Mouse (Mus musculus): ENCODE measurements around the gene Ankrd60. TPM values are rescaled to one million over a fixed set of nuclear protein-coding genes. Genes with fewer than 3 reads are reported as not detected.

Ankrd60 gene
- polyA plus RNA-seq, 1 experiment: 0.34 TPM

- H3K36me3 ChIP-seq (replicated peaks; ENCODE audit: low read length): no peaks in the 10 kb centered on the region
- no peaks in the 10 kb centered on the region for H3K4me1 ChIP-seq
- no peak overlapping the region for H3K4me3 ChIP-seq (replicated peaks)
- peaks cover 55% of the 10 kb centered on the region for H3K27me3 ChIP-seq (replicated peaks)
- no peak for TF ChIP-seq GATA1 (IDR thresholded peaks at IDR 0.05; ENCODE audit: borderline replicate concordance, low read length)
- TF ChIP-seq FLI1 (IDR thresholded peaks at IDR 0.05; ENCODE audit: low read length): no peak
- H3K9me3 ChIP-seq: no peaks in the 10 kb centered on the region
These were observed 45.3 kb downstream of the Ankrd60 start for GRCm38 (mm10) chr2:173532711-173533462.

- Histone ChIP-seq H3K27me3 (replicated peaks) (peaks cover 42% of the 10 kb centered on the region), H3K4me3 (replicated peaks) (no peak overlapping the region), H3K9me3 (no peaks in the 10 kb centered on the region), H3K36me3 (replicated peaks; ENCODE audit: low read length) (no peaks in the 10 kb centered on the region), H3K4me1 (no peaks in the 10 kb centered on the region)
- TF ChIP-seq FLI1 (IDR thresholded peaks at IDR 0.05; ENCODE audit: low read length) (no peak), GATA1 (IDR thresholded peaks at IDR 0.05; ENCODE audit: borderline replicate concordance, low read length) (no peak)
These were observed 49.7 kb downstream of the Ankrd60 start for GRCm38 (mm10) chr2:173528493-173528892.

GRCm38 (mm10) chr2:173522376-173522775 lies 55.8 kb downstream of the Ankrd60 start, which contains the start of gene 1700021F07Rik:
Gene 1700021F07Rik (plus strand): TSS chr2:173522586.
- TF ChIP-seq GATA1 (IDR thresholded peaks at IDR 0.05; ENCODE audit: borderline replicate concordance, low read length): no peak
- TF ChIP-seq FLI1 (IDR thresholded peaks at IDR 0.05; ENCODE audit: low read length): no peak
- Histone ChIP-seq H3K4me1 (no peaks in the 10 kb centered on the region), H3K9me3 (no peaks in the 10 kb centered on the region; the same call in 1 of the 2 replicates), H3K4me3 (replicated peaks) (no peak within 1 kb of the TSS), H3K27me3 (replicated peaks) (peaks cover 19% of the 10 kb centered on the region), H3K36me3 (replicated peaks; ENCODE audit: low read length) (no peaks in the 10 kb centered on the region)

Other genes with a start within 250 kb of the Ankrd60 start
- not detected in 2 replicates for gene 1700021F07Rik, start 55.8 kb downstream of the Ankrd60 start, polyA plus RNA-seq (2012; ENCODE audit: insufficient read depth, low replicate concordance)
- gene Rab22a, start 81.4 kb upstream of the Ankrd60 start, polyA plus RNA-seq (2012; ENCODE audit: insufficient read depth, low replicate concordance): 19.3 and 26.1 TPM in 2 replicates
- gene 1700010B08Rik, start 141.1 kb upstream of the Ankrd60 start, polyA plus RNA-seq (2012; ENCODE audit: insufficient read depth, low replicate concordance): not detected in 2 replicates
- 10.8 and 36.2 TPM in 2 replicates for gene Vapb, start 159.1 kb upstream of the Ankrd60 start, polyA plus RNA-seq (2012; ENCODE audit: insufficient read depth, low replicate concordance)

Measured in megakaryocyte, embryonic 14.5 days (primary cell).